Mouse (Mus musculus) embryonic fibroblast, embryonic 13.5 days (primary cell): ENCODE data around the gene Olfr193.

Source experiments
- CTCF ChIP-seq: IDR thresholded peaks from 2 replicates; pipeline ENCODE4 v1.5.1; 2011; ENCODE audit warnings: mild to moderate bottlenecking, control low read depth, low read length, moderate library complexity, borderline replicate concordance; ENCODE audit not compliant: insufficient read depth
- POLR2A ChIP-seq: IDR thresholded peaks from 2 replicates; pipeline ENCODE4 v1.6.1; 2011; ENCODE audit warnings: low read depth, mild to moderate bottlenecking, control low read depth, low read length, moderate library complexity

GRCm38 (mm10) chr16:59141105-59141504 lies 29.4 kb upstream of the Olfr193 start:
- TF ChIP-seq POLR2A, result no peak
- no peak for TF ChIP-seq CTCF
